16 mouse cellular contexts compared by ENCODE assay signal in the genomic region with DNA sequence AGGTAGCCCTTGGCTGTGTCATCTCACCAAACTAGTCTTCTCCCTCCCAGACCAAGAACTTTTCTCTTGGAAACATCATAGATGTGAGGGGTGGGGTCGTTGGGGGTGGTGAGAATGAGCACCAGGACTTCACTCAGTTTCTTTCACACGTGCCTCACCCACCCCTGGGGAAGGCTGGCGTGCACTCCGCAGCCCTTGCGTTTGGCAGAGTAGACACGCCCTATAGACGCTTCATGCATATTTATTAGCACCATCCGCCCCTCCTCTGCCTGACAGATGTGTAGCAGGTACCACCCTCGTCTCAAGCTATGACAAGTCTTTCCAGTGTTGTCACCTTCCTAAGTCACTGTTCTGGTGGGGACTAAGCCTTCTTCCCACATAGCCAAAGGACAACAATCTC. TPM values are rescaled to one million over a fixed set of nuclear protein-coding genes. Genes with fewer than 3 reads are reported as not detected.
DNase-seq lines count a peak whose midpoint lies in the region; ATAC-seq and TF ChIP-seq lines count a peak whose summit lies in the region.
"Had no signal": no experiment of that assay in that cellular context is flagged by ENCODE, and none has a peak within 500 bp of the region (broad histone marks: within the 10 kb centered on the region; RNA-seq: fewer than 3 reads in every experiment).

No protein-coding gene starts in this region.

- peaks cover 28% of the 10 kb centered on the region for H3K4me1 ChIP-seq in midbrain, embryonic 14.5 days (ENCODE audit: control insufficient read depth, insufficient read depth, low read length)
- H3K4me1 ChIP-seq in midbrain, embryonic 10.5 days = peaks cover 15% of the 10 kb centered on the region
- peaks cover 50% of the 10 kb centered on the region for H3K4me1 ChIP-seq in forebrain, postnatal 0 days (ENCODE audit: insufficient read depth)
- H3K4me1 ChIP-seq in olfactory bulb, adult 2 months (ENCODE audit: control insufficient read depth, insufficient read depth, low read length) = peaks cover 42% of the 10 kb centered on the region
- H3K4me1 ChIP-seq: kidney, embryonic 15.5 days had no signal

- peak overlapping the region; percentile 72 for H3K27ac ChIP-seq in midbrain, embryonic 14.5 days (replicated peaks; ENCODE audit: low read depth, low read length)
- H3K27ac ChIP-seq in midbrain, embryonic 10.5 days (replicated peaks) = no peak overlapping the region
- peak overlapping the region; percentile 78 for H3K27ac ChIP-seq in forebrain, postnatal 0 days (ENCODE audit: low read depth, low read length)
- H3K27ac ChIP-seq in olfactory bulb, adult 2 months (ENCODE audit: insufficient read depth, low read depth, low read length) = peak overlapping the region; percentile 13
- H3K27ac ChIP-seq: heart, adult 2 months; kidney, embryonic 15.5 days; macrophage had no signal

- no peaks in the 10 kb centered on the region for H3K9me3 ChIP-seq in midbrain, embryonic 14.5 days (ENCODE audit: control insufficient read depth, low read length)
- no peaks in the 10 kb centered on the region for H3K9me3 ChIP-seq in midbrain, embryonic 10.5 days (replicated peaks)
- H3K9me3 ChIP-seq in forebrain, postnatal 0 days (ENCODE audit: low read length) = no peaks in the 10 kb centered on the region
- H3K9me3 ChIP-seq: kidney, embryonic 15.5 days had no signal

- no peak overlapping the region for H3K4me3 ChIP-seq in midbrain, embryonic 14.5 days (replicated peaks; ENCODE audit: low read depth, low read length)
- H3K4me3 ChIP-seq in midbrain, embryonic 10.5 days = no peak overlapping the region
- H3K4me3 ChIP-seq in forebrain, postnatal 0 days (ENCODE audit: low read depth, low read length) = no peak overlapping the region
- H3K4me3 ChIP-seq in olfactory bulb, adult 2 months (ENCODE audit: insufficient read depth, low read depth, low read length) = no peak overlapping the region
- H3K4me3 ChIP-seq: heart, adult 2 months; kidney, embryonic 15.5 days had no signal

- 17% methylated on average over 9 of the region's 9 CpGs for WGBS in midbrain, embryonic 14.5 days
- 33% methylated on average over 9 of the region's 9 CpGs for WGBS in midbrain, embryonic 10.5 days
- WGBS in forebrain, postnatal 0 days = 17% methylated on average over 9 of the region's 9 CpGs
- 28% methylated on average over 9 of the region's 9 CpGs for WGBS in olfactory bulb, adult 2 months

- no peak; the same call in 1 of the 2 replicates for ATAC-seq in midbrain, embryonic 14.5 days (ENCODE audit: low FRiP score, low TSS enrichment)
- ATAC-seq in forebrain, postnatal 0 days = peak; percentile 70; the same call in 1 of the 2 replicates
- ATAC-seq: activated CD4-positive, CD25-positive, alpha-beta regulatory T cell, adult 4 months; inflammation-experienced regulatory T-cells, adult 6 months had no signal

- no peaks in the 10 kb centered on the region for H3K27me3 ChIP-seq in midbrain, embryonic 14.5 days (ENCODE audit: control insufficient read depth, insufficient read depth, low read length)
- no peaks in the 10 kb centered on the region for H3K27me3 ChIP-seq in midbrain, embryonic 10.5 days (ENCODE audit: low read depth, poor library complexity, severe bottlenecking)
- no peaks in the 10 kb centered on the region for H3K27me3 ChIP-seq in forebrain, postnatal 0 days (ENCODE audit: insufficient read depth, low read length)
- H3K27me3 ChIP-seq: kidney, embryonic 15.5 days had no signal

- H3K36me3 ChIP-seq in midbrain, embryonic 14.5 days (ENCODE audit: control insufficient read depth, insufficient read depth, low read length) = no peaks in the 10 kb centered on the region
- no peaks in the 10 kb centered on the region for H3K36me3 ChIP-seq in midbrain, embryonic 10.5 days
- no peaks in the 10 kb centered on the region for H3K36me3 ChIP-seq in forebrain, postnatal 0 days (ENCODE audit: insufficient read depth)
- H3K36me3 ChIP-seq: kidney, embryonic 15.5 days had no signal

- H3K9ac ChIP-seq in midbrain, embryonic 14.5 days (replicated peaks; ENCODE audit: low read length) = no peak overlapping the region
- no peak overlapping the region for H3K9ac ChIP-seq in forebrain, postnatal 0 days
- H3K9ac ChIP-seq: kidney, embryonic 15.5 days had no signal

- no peak overlapping the region for H3K4me2 ChIP-seq in midbrain, embryonic 14.5 days (ENCODE audit: low read length)
- H3K4me2 ChIP-seq in forebrain, postnatal 0 days (ENCODE audit: low read depth) = peak overlapping the region; percentile 19; the same call in 1 of the 2 replicates
- H3K4me2 ChIP-seq: kidney, embryonic 15.5 days had no signal

- TF ChIP-seq CTCF in brain, embryonic 14.5 days (IDR thresholded peaks at IDR 0.05; ENCODE audit: borderline replicate concordance, extremely low read depth, insufficient read depth, insufficient read length) = no peak
- TF ChIP-seq CTCF in forebrain, postnatal 0 days (IDR thresholded peaks at IDR 0.05; ENCODE audit: low read depth) = no peak
- no peak for TF ChIP-seq CTCF in olfactory bulb, adult 2 months (IDR thresholded peaks at IDR 0.05; ENCODE audit: insufficient read depth, low read depth, low read length)

- peak; percentile 36 for DNase-seq in midbrain, embryonic 14.5 days
- no peak for DNase-seq in midbrain, embryonic 10.5 days (ENCODE audit: low spot score)
- DNase-seq in brain, embryonic 14.5 days (ENCODE audit: low read depth) = peak; percentile 64
- peak; percentile 51 for DNase-seq in forebrain, postnatal 0 days
- DNase-seq in ovary, postnatal 10 days (ENCODE audit: low spot score) = no peak
- DNase-seq in heart, adult 8-10 months (ENCODE audit: low spot score) = no peak
- DNase-seq: adrenal gland, postnatal 36 days; cerebellum, postnatal 14 days; heart, adult 2 months; lung, adult 18-20 months had no signal

- TF ChIP-seq POLR2A in brain, embryonic 14.5 days (IDR thresholded peaks at IDR 0.05; ENCODE audit: borderline replicate concordance, extremely low read depth, insufficient read depth, insufficient read length, poor library complexity, severe bottlenecking) = no peak
- no peak for TF ChIP-seq POLR2A in olfactory bulb, adult 2 months (IDR thresholded peaks at IDR 0.05; ENCODE audit: insufficient read depth, low read depth, low read length)

RNA-seq across cellular contexts. Expression of gene Dscaml1, which starts 45.3 kb away (rescaled TPM):
- 12.4 and 14.8 TPM in 2 replicates for polyA plus RNA-seq in midbrain, embryonic 14.5 days (2014; fragmentation: Nextera tagmentation; extraction: Ambion mirVana)
- polyA plus RNA-seq in midbrain, embryonic 10.5 days (2016; fragmentation: Nextera tagmentation; extraction: Ambion mirVana) = 0.23 and 0.66 TPM in 2 replicates
- polyA plus RNA-seq in brain, embryonic 14.5 days (2012; rRNA removed) = 34.3 and 36.8 TPM in 2 replicates
- total RNA-seq in forebrain, postnatal 0 days (2014; rRNA removed) = 28.9 and 42.6 TPM in 2 replicates
- 13.4 and 19.6 TPM in 2 replicates for polyA plus RNA-seq in forebrain, postnatal 0 days (2015; fragmentation: Nextera tagmentation; extraction: Ambion mirVana)
- polyA plus RNA-seq in olfactory bulb, adult 2 months (2012; ENCODE audit: insufficient read depth, insufficient read length, low replicate concordance, missing spikeins) = not detected in 2 replicates
- not detected for total RNA-seq in heart, adult 8-10 months (2022)
- total RNA-seq: gastrocnemius, adult 8-10 months; heart, adult 2 months had no signal
- polyA plus RNA-seq: activated CD4-positive, CD25-positive, alpha-beta regulatory T cell, adult 4 months; inflammation-experienced regulatory T-cells, adult 6 months had no signal

Comparison
In these comparisons a context has a peak if more than half of its experiments do, and no peak if none do; other contexts are left out.
1. DNase-seq: peak in midbrain, embryonic 14.5 days (single experiment), brain, embryonic 14.5 days (single experiment) and forebrain, postnatal 0 days (single experiment); none in midbrain, embryonic 10.5 days (single experiment), ovary, postnatal 10 days (single experiment) and heart, adult 8-10 months (single experiment).